Mouse (Mus musculus) lung, postnatal 25 days (tissue): ENCODE results near the gene Fbxo44.
"Not testable (repeated sequence)": the region's sequence is repeated elsewhere in the genome, so short reads cannot be mapped to it uniquely, and the experiment has no call there.

Experiments used
- DNase-seq: peaks from one replicate; pipeline ENCODE4 v3.0.0; 2022; ENCODE audit warnings: low spot score

Gene Fbxo44

GRCm38 (mm10) chr4:148130133-148130532 is 30.1 kb downstream of the Fbxo44 start, which contains the start of gene Mad2l2:
Gene Mad2l2, plus strand, starts transcription at chr4:148130384.
- no peak for DNase-seq

- DNase-seq, result no peak
Measured at GRCm38 (mm10) chr4:148128672-148129071, 31.6 kb downstream of the Fbxo44 start.

- DNase-seq, result no peak
Measured at GRCm38 (mm10) chr4:148128241-148128640, 32.0 kb downstream of the Fbxo44 start.

GRCm38 (mm10) chr4:148122694-148123066 is 37.6 kb downstream of the Fbxo44 start:
- no peak for DNase-seq

GRCm38 (mm10) chr4:148121982-148122693 is 38.1 kb downstream of the Fbxo44 start:
- no peak for DNase-seq

GRCm38 (mm10) chr4:148121362-148121761 is 38.9 kb downstream of the Fbxo44 start:
- no peak for DNase-seq

- DNase-seq, result no peak
Measured at GRCm38 (mm10) chr4:148120555-148120954, 39.7 kb downstream of the Fbxo44 start.

- not testable (repeated sequence) for DNase-seq
Measured at GRCm38 (mm10) chr4:148119578-148119977, 40.7 kb downstream of the Fbxo44 start.

GRCm38 (mm10) chr4:148117392-148117791 is 42.9 kb downstream of the Fbxo44 start:
- DNase-seq, result no peak

GRCm38 (mm10) chr4:148116657-148117056 is 43.6 kb downstream of the Fbxo44 start:
- no peak for DNase-seq

GRCm38 (mm10) chr4:148115467-148115866 is 44.8 kb downstream of the Fbxo44 start:
- DNase-seq, result peak; percentile 20

GRCm38 (mm10) chr4:148114758-148115391 is 45.4 kb downstream of the Fbxo44 start:
- DNase-seq, result peak; percentile 80

- DNase-seq, result no peak
Measured at GRCm38 (mm10) chr4:148112519-148112918, 47.8 kb downstream of the Fbxo44 start.

GRCm38 (mm10) chr4:148109215-148109614 is 51.1 kb downstream of the Fbxo44 start:
- DNase-seq, result no peak

- DNase-seq, result no peak
Measured at GRCm38 (mm10) chr4:148108565-148109100, 51.6 kb downstream of the Fbxo44 start.

GRCm38 (mm10) chr4:148107621-148108291 is 52.5 kb downstream of the Fbxo44 start:
- DNase-seq, result no peak

- DNase-seq, result no peak
Measured at GRCm38 (mm10) chr4:148104146-148104545, 56.1 kb downstream of the Fbxo44 start.
